ENCODE assay signal across 25 mouse cellular contexts in the genomic region with DNA sequence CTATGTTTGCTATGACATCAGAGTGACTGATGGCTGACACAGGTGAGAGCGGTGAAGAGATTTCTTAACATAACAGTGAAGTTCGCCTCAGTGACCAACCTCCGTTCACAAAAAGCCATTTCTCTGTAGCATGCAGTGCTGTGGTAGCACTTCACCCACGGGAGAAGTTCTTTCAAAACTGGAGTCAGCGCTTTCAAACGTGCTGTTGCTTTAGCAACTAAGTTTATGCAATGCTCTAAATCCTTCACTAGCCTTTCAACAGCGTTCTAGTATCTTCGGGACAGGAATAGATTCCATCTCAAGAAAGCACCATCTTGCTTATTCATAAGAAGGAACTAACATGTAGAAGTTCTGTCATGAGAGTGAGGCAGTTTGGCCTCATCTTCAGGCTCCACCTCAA.
DNase-seq lines count a peak whose midpoint lies in the region; ATAC-seq and TF ChIP-seq lines count a peak whose summit lies in the region.
"Had no signal": no experiment of that assay in that cellular context is flagged by ENCODE, and none has a peak within 500 bp of the region (broad histone marks: within the 10 kb centered on the region; RNA-seq: fewer than 3 reads in every experiment).

No protein-coding gene starts in this region.

- intact Hi-C loops in left cerebral cortex, postnatal 14 days (cut with DNase I), result no loop called here

- dilution Hi-C loops in CH12.LX (cut with MboI; ENCODE audit: extremely low pct_ligation_motif_present, extremely low pct_unique_long_range_greater_than_20kb, low sequenced_read_pairs), result no loop called here

- H3K27me3 ChIP-seq in CH12.LX (replicated peaks), result no peaks in the 10 kb centered on the region
- H3K27me3 ChIP-seq in intestine, embryonic 15.5 days (replicated peaks), result no peaks in the 10 kb centered on the region
- H3K27me3 ChIP-seq: embryonic facial prominence, embryonic 12.5 days; forebrain, embryonic 15.5 days; heart, embryonic 15.5 days; hindbrain, embryonic 13.5 days; limb, embryonic 12.5 days; liver, embryonic 15.5 days; lung, embryonic 15.5 days; neural tube, embryonic 13.5 days had no signal

- no peak for TF ChIP-seq EP300 in CH12.LX (IDR thresholded peaks at IDR 0.05; ENCODE audit: low read length)

- no peak overlapping the region for H3K9ac ChIP-seq in CH12.LX (ENCODE audit: insufficient read depth, low read depth)
- H3K9ac ChIP-seq in intestine, embryonic 15.5 days, result no peak overlapping the region
- H3K9ac ChIP-seq: embryonic facial prominence, embryonic 12.5 days; forebrain, embryonic 15.5 days; heart, embryonic 15.5 days; hindbrain, embryonic 13.5 days; limb, embryonic 12.5 days; liver, embryonic 15.5 days; lung, embryonic 15.5 days; neural tube, embryonic 13.5 days had no signal

- H3K36me3 ChIP-seq in CH12.LX (replicated peaks in 1 of 2; ENCODE audit: control insufficient read depth in 1 of 2, insufficient read depth in 1 of 2, low read length in 1 of 2), result no peaks in the 10 kb centered on the region
- H3K36me3 ChIP-seq in intestine, embryonic 15.5 days, result no peaks in the 10 kb centered on the region
- H3K36me3 ChIP-seq: embryonic facial prominence, embryonic 12.5 days; forebrain, embryonic 15.5 days; heart, embryonic 10.5 days; heart, embryonic 15.5 days; hindbrain, embryonic 13.5 days; limb, embryonic 12.5 days; liver, embryonic 15.5 days; lung, embryonic 15.5 days; neural tube, embryonic 13.5 days had no signal

- no peak overlapping the region for H3K4me3 ChIP-seq in CH12.LX (replicated peaks in 1 of 3; ENCODE audit: low read depth in 2 of 3, low read length in 2 of 3, poor library complexity in 1 of 3)
- no peak overlapping the region for H3K4me3 ChIP-seq in intestine, embryonic 15.5 days (replicated peaks)
- H3K4me3 ChIP-seq: embryonic facial prominence, embryonic 12.5 days; forebrain, embryonic 15.5 days; heart, embryonic 10.5 days; heart, embryonic 15.5 days; hindbrain, embryonic 13.5 days; limb, embryonic 12.5 days; liver, embryonic 15.5 days; lung, embryonic 15.5 days; neural tube, embryonic 13.5 days had no signal

- WGBS in intestine, embryonic 15.5 days, result 85% methylated on average over 8 of the region's 8 CpGs

- H3K27ac ChIP-seq in CH12.LX (ENCODE audit: insufficient read depth, low read depth), result no peak overlapping the region
- H3K27ac ChIP-seq in intestine, embryonic 15.5 days, result no peak overlapping the region
- H3K27ac ChIP-seq: embryonic facial prominence, embryonic 12.5 days; forebrain, embryonic 15.5 days; heart, embryonic 10.5 days; heart, embryonic 15.5 days; hindbrain, embryonic 13.5 days; limb, embryonic 12.5 days; liver, embryonic 15.5 days; lung, embryonic 15.5 days; neural tube, embryonic 13.5 days had no signal

- ATAC-seq in intestine, embryonic 15.5 days, result no peak
- ATAC-seq: forebrain, embryonic 15.5 days had no signal

- peaks cover 13 to 39% of the 10 kb centered on the region in 2 experiments for H3K4me1 ChIP-seq in CH12.LX (ENCODE audit: control insufficient read depth in 1 of 2, insufficient read depth in 2 of 2)
- H3K4me1 ChIP-seq in intestine, embryonic 15.5 days (replicated peaks), result no peaks in the 10 kb centered on the region
- H3K4me1 ChIP-seq: embryonic facial prominence, embryonic 12.5 days; forebrain, embryonic 15.5 days; heart, embryonic 15.5 days; hindbrain, embryonic 13.5 days; limb, embryonic 12.5 days; lung, embryonic 15.5 days; neural tube, embryonic 13.5 days had no signal

- no peaks in the 10 kb centered on the region for H3K9me3 ChIP-seq in CH12.LX (replicated peaks; ENCODE audit: low read length)
- no peaks in the 10 kb centered on the region for H3K9me3 ChIP-seq in intestine, embryonic 15.5 days
- H3K9me3 ChIP-seq: embryonic facial prominence, embryonic 12.5 days; forebrain, embryonic 15.5 days; heart, embryonic 10.5 days; heart, embryonic 15.5 days; hindbrain, embryonic 13.5 days; limb, embryonic 12.5 days; liver, embryonic 15.5 days; lung, embryonic 15.5 days; neural tube, embryonic 13.5 days had no signal

- TF ChIP-seq RAD21 in CH12.LX (IDR thresholded peaks at IDR 0.05; ENCODE audit: low read depth, low read length), result no peak

- TF ChIP-seq POLR2A in CH12.LX (IDR thresholded peaks at IDR 0.05; ENCODE audit: low read depth, low read length), result no peak

- in situ Hi-C loops in CH12.LX (cut with MboI; ENCODE audit: low pct_ligation_motif_present, low pct_unique_long_range_greater_than_20kb, low sequenced_read_pairs), result no loop called here

- TF ChIP-seq CTCF in CH12.LX (conservative IDR thresholded peaks at IDR 0.05 in 1 of 2, IDR thresholded peaks at IDR 0.05 in 1 of 2; ENCODE audit: low read depth in 2 of 2, low read length in 2 of 2), result no peak

- no peaks in the 10 kb centered on the region for H3K79me2 ChIP-seq in CH12.LX (replicated peaks; ENCODE audit: control insufficient read depth, extremely low read depth, insufficient read depth, poor library complexity, severe bottlenecking)

- DNase-seq in CH12.LX (ENCODE audit: extremely low read depth), result peak; percentile 19
- DNase-seq in brain, adult 2 months (ENCODE audit: low read depth, low spot score), result peak; percentile 79
- peak; percentile 60 to 86 for DNase-seq in left cerebral cortex, postnatal 14 days (ENCODE audit: low spot score in 2 of 2)
- DNase-seq in right cerebral cortex, postnatal 14 days, result peak; percentile 11
- no peak for DNase-seq in MN1 (ENCODE audit: low spot score)
- no peak for DNase-seq in thymus, postnatal 36 days
- DNase-seq: adrenal gland, postnatal 14 days; B cell, adult 2 months; cerebellum, adult 11-12 months; cerebellum, adult 9-11 months; embryo, embryonic 11 days; gastrocnemius, postnatal 10 days; kidney, adult 11 months; kidney, postnatal 14 days had no signal

- no peak overlapping the region for H3K4me2 ChIP-seq in CH12.LX (ENCODE audit: insufficient read depth, low read depth, poor library complexity, severe bottlenecking)
- no peak overlapping the region for H3K4me2 ChIP-seq in intestine, embryonic 15.5 days (replicated peaks)
- H3K4me2 ChIP-seq: embryonic facial prominence, embryonic 12.5 days; forebrain, embryonic 15.5 days; heart, embryonic 15.5 days; hindbrain, embryonic 13.5 days; limb, embryonic 12.5 days; liver, embryonic 15.5 days; lung, embryonic 15.5 days; midbrain, embryonic 11.5 days; neural tube, embryonic 13.5 days had no signal

TF ChIP-seq in CH12.LX, 34 proteins besides CTCF, POLR2A, EP300 and RAD21:
- TF ChIP-seq E2F4 (IDR thresholded peaks at IDR 0.05; ENCODE audit: insufficient replicate concordance, low read depth, low read length), result no peak
- no peak for TF ChIP-seq ETS1 (conservative IDR thresholded peaks at IDR 0.05; ENCODE audit: low read depth, low read length)
- TF ChIP-seq MEF2A (IDR thresholded peaks at IDR 0.05; ENCODE audit: borderline replicate concordance, low read depth, low read length), result no peak
TF ChIP-seq in CH12.LX: peak in this region for 0.

Comparison
In these comparisons a context has a peak if more than half of its experiments do, and no peak if none do; other contexts are left out.
1. DNase-seq: peak in CH12.LX (single experiment), brain, adult 2 months (single experiment), left cerebral cortex, postnatal 14 days (2 of 2) and right cerebral cortex, postnatal 14 days (single experiment); none in MN1 (single experiment) and thymus, postnatal 36 days (0 of 2).